Mouse (Mus musculus) intestine, embryonic 16.5 days (tissue): ENCODE data around the gene Galnt4. TPM values are rescaled to one million over a fixed set of nuclear protein-coding genes. Genes with fewer than 3 reads are reported as not detected.

Experiments
- ATAC-seq: fragments of 200-750 bp; cut with Nextera tagmentation; 2 replicates; pipeline ENCODE4 v1.8.0; 2017; ENCODE audit warnings: moderate TSS enrichment, moderate library complexity
- H3K27ac ChIP-seq: fragments of 300-500 bp; sonication (generic); 2 replicates; pipeline ENCODE4 v1.5.1; 2014; ENCODE audit warnings: mild to moderate bottlenecking, low read length
- H3K27me3 ChIP-seq: fragments of 300-500 bp; sonication (generic); replicated peaks from 2 replicates; pipeline ENCODE4 v1.6.1; 2014; ENCODE audit warnings: low read length, control low read depth, mixed read lengths; ENCODE audit not compliant: control insufficient read depth, insufficient read depth
- H3K36me3 ChIP-seq: fragments of 300-500 bp; sonication (generic); 2 replicates; pipeline ENCODE4 v1.6.1; 2014; ENCODE audit warnings: low read length, control low read depth; ENCODE audit not compliant: control insufficient read depth, insufficient read depth
- H3K4me1 ChIP-seq: fragments of 300-500 bp; sonication (generic); 2 replicates; pipeline ENCODE4 v1.6.1; 2014; ENCODE audit warnings: low read length, control low read depth, mixed read lengths; ENCODE audit not compliant: control insufficient read depth, insufficient read depth
- H3K4me2 ChIP-seq: fragments of 300-500 bp; sonication (generic); 2 replicates; pipeline ENCODE4 v1.6.1; 2014; ENCODE audit warnings: low read depth, low read length, control low read depth
- H3K4me3 ChIP-seq: fragments of 300-500 bp; sonication (generic); 2 replicates; pipeline ENCODE4 v1.5.1; 2014; ENCODE audit warnings: mild to moderate bottlenecking, low read length
- H3K9ac ChIP-seq: fragments of 300-500 bp; sonication (generic); 2 replicates; pipeline ENCODE4 v1.6.1; 2014; ENCODE audit warnings: low read depth, low read length
- H3K9me3 ChIP-seq: fragments of 300-500 bp; sonication (generic); 2 replicates; pipeline ENCODE4 v1.6.1; 2016; ENCODE audit warnings: low read length, control low read depth; ENCODE audit not compliant: control insufficient read depth
- WGBS: fragments of 180-500 bp; shearing (Covaris S2); extraction: QIAGEN DNeasy Blood & Tissue Kit; methylation state at CpG from one replicate; pipeline ENCODE4 v1.1.7; 2014; 5-methylcytosine and 5-hydroxymethylcytosine counted together
- polyA plus RNA-seq: library from polyadenylated mRNA; unstranded; fragments of >200 nt; fragmentation: Nextera tagmentation; extraction: Ambion mirVana; gene quantifications from 2 replicates; pipeline ENCODE4 v1.2.1, GENCODE M21; 2015

The Galnt4 gene
- 19.3 and 21.6 TPM in 2 replicates for polyA plus RNA-seq

GRCm38 (mm10) chr10:99107964-99108363 is at the start of gene Galnt4:
Gene Galnt4, plus strand, starts transcription at chr10:99108159.
- ATAC-seq = peak; percentile 87
- Histone ChIP-seq H3K27me3 (no peaks in the 10 kb centered on the region), H3K4me1 (peaks cover 4% of the 10 kb centered on the region), H3K36me3 (peaks cover 15% of the 10 kb centered on the region), H3K4me3 (peak within 1 kb of the TSS; percentile 95), H3K27ac (peak within 1 kb of the TSS; percentile 87), H3K9ac (peak within 1 kb of the TSS; percentile 93), H3K9me3 (peaks cover 3% of the 10 kb centered on the region; the same call in 1 of the 2 replicates), H3K4me2 (peak within 1 kb of the TSS; percentile 96)
- WGBS = under 1% methylated on average over 22 of the region's 22 CpGs

DNA sequence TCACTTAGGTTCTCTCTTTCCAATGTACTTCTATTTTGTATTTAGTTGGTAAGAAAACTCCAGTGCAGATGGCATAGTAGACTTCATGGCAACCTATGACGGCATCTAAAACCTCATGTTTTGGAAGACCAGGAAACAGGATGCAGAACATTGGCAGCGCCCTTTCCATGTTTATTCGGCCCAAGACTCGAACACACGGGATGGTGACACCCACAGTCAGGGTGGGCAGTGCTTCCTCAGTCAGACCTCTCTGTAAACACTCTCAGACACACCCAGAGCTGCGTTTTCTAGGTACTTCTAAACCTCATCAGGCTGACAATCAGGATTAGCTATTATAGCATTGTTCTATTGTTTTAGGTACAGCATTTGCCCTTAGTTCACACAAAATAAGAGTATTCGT is 47.4 kb upstream of the Galnt4 start:
- H3K36me3 ChIP-seq = no peaks in the 10 kb centered on the region
- 87% methylated on average over 7 of the region's 7 CpGs for WGBS
- H3K27me3 ChIP-seq = no peaks in the 10 kb centered on the region
- H3K9ac ChIP-seq = no peak overlapping the region
- no peak for ATAC-seq
- H3K4me2 ChIP-seq = no peak overlapping the region
- H3K9me3 ChIP-seq = no peaks in the 10 kb centered on the region
- no peak overlapping the region for H3K27ac ChIP-seq
- no peaks in the 10 kb centered on the region for H3K4me1 ChIP-seq
- H3K4me3 ChIP-seq = no peak overlapping the region

DNA sequence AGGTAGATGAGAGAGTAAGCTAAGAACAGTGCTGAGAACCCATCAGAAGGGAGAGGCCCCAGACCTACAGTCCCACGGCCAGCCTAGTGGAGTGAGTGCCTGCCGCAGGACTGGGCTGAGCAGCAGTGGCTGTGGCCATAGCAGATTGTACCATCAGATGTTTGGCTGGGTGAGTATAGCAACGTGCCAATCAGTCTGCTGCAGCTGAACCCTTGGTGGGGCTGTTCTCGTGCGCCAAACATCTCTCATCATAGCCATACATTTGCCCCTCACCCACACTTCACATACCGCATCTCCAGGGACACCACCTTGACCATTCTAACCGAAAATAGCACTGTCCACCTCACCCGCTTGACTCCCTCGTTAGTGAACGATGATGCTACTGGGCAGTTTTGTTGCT is 46.5 kb upstream of the Galnt4 start:
- 89% methylated on average over 10 of the region's 10 CpGs for WGBS
- ATAC-seq = no peak
- Histone ChIP-seq H3K9me3 (no peaks in the 10 kb centered on the region), H3K4me1 (no peaks in the 10 kb centered on the region), H3K27me3 (no peaks in the 10 kb centered on the region), H3K4me3 (no peak overlapping the region), H3K27ac (no peak overlapping the region), H3K36me3 (no peaks in the 10 kb centered on the region), H3K4me2 (no peak overlapping the region), H3K9ac (no peak overlapping the region)

DNA sequence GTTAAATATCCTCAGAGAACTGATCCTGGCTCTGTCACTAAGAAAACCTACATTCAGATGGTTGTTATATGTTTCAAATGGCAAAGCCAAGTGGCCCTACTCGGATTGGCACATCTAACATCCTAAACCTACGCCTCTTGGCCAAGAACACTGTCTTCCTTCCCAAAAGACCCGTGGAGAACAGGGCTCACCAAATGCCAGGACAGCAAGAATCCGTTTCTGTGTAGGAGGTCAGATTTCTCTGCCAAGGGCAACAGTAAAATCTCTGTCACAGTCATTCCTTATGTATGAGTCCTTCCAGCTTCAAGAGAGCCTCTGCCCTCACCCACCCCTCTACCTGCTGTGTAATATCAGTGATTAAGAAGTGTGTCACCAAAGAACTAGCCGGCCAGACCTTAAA is 45.4 kb upstream of the Galnt4 start:
- Histone ChIP-seq H3K9me3 (no peaks in the 10 kb centered on the region), H3K27me3 (no peaks in the 10 kb centered on the region), H3K4me2 (no peak overlapping the region), H3K27ac (no peak overlapping the region), H3K4me1 (no peaks in the 10 kb centered on the region), H3K4me3 (no peak overlapping the region), H3K36me3 (no peaks in the 10 kb centered on the region), H3K9ac (no peak overlapping the region)
- WGBS = 80% methylated on average over 5 of the region's 5 CpGs
- ATAC-seq = no peak

GRCm38 (mm10) chr10:99076113-99076895 is 31.7 kb upstream of the Galnt4 start:
- Histone ChIP-seq H3K9me3 (no peaks in the 10 kb centered on the region), H3K27ac (no peak overlapping the region), H3K4me3 (no peak overlapping the region), H3K9ac (no peak overlapping the region), H3K36me3 (no peaks in the 10 kb centered on the region), H3K4me1 (no peaks in the 10 kb centered on the region), H3K27me3 (no peaks in the 10 kb centered on the region), H3K4me2 (no peak overlapping the region)
- ATAC-seq = no peak
- 85% methylated on average over 18 of the region's 18 CpGs for WGBS

DNA sequence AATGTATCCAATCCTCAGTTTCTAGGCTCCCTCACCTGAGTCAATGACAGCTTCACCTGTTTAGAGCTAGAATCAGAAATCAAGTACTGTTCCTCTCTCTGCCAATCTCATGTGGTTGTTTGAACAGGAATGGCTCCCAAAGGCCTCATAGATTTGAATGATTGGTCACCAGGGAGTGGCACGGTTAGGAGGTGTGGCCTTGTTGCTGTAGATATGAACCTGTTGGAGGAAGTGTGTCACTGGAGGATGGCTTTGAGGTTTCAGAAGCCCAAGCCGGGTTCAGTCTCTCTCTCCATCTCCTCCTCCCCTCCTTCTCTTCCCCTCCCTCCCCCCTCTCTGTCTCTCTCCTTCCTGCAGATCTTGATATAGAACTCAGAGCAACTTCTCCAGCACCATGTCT is 29.3 kb upstream of the Galnt4 start:
- Histone ChIP-seq H3K4me3 (no peak overlapping the region), H3K9me3 (no peaks in the 10 kb centered on the region), H3K27ac (no peak overlapping the region), H3K27me3 (no peaks in the 10 kb centered on the region), H3K36me3 (no peaks in the 10 kb centered on the region), H3K9ac (no peak overlapping the region), H3K4me1 (no peaks in the 10 kb centered on the region), H3K4me2 (no peak overlapping the region)
- 76% methylated on average over 2 of the region's 2 CpGs for WGBS
- ATAC-seq = no peak

GRCm38 (mm10) chr10:99081569-99081990 is 26.4 kb upstream of the Galnt4 start:
- Histone ChIP-seq H3K4me3 (no peak overlapping the region), H3K9me3 (no peaks in the 10 kb centered on the region), H3K4me2 (no peak overlapping the region), H3K36me3 (no peaks in the 10 kb centered on the region), H3K27ac (no peak overlapping the region), H3K4me1 (no peaks in the 10 kb centered on the region), H3K27me3 (no peaks in the 10 kb centered on the region), H3K9ac (no peak overlapping the region)
- no peak for ATAC-seq
- WGBS = 86% methylated on average over 10 of the region's 10 CpGs

- Histone ChIP-seq H3K27me3 (no peaks in the 10 kb centered on the region), H3K9me3 (no peaks in the 10 kb centered on the region), H3K27ac (no peak overlapping the region), H3K4me1 (no peaks in the 10 kb centered on the region), H3K4me3 (no peak overlapping the region), H3K4me2 (no peak overlapping the region), H3K9ac (no peak overlapping the region), H3K36me3 (no peaks in the 10 kb centered on the region)
- ATAC-seq = no peak
- whole genome bisulfite sequencing = 90% methylated on average over 14 of the region's 14 CpGs
Measured at GRCm38 (mm10) chr10:99083431-99084003, 24.4 kb upstream of the Galnt4 start.

GRCm38 (mm10) chr10:99084397-99085239 is 23.3 kb upstream of the Galnt4 start:
- 47% methylated on average over 23 of the region's 23 CpGs for WGBS
- no peak overlapping the region for H3K27ac ChIP-seq
- no peaks in the 10 kb centered on the region for H3K36me3 ChIP-seq
- H3K4me1 ChIP-seq = no peaks in the 10 kb centered on the region
- H3K4me3 ChIP-seq = no peak overlapping the region
- H3K27me3 ChIP-seq = no peaks in the 10 kb centered on the region
- H3K9ac ChIP-seq = no peak overlapping the region
- no peak overlapping the region for H3K4me2 ChIP-seq
- peak; percentile 71 for ATAC-seq
- no peaks in the 10 kb centered on the region for H3K9me3 ChIP-seq
